Comparison of ENCODE assay signal across 14 mouse cellular contexts in genomic region chr4:145004176-145004575, GRCm38 (mm10).
DNase-seq lines count a peak whose midpoint lies in the region; ATAC-seq and TF ChIP-seq lines count a peak whose summit lies in the region.
"Had no signal": no experiment of that assay in that cellular context is flagged by ENCODE, and none has a peak within 500 bp of the region (broad histone marks: within the 10 kb centered on the region; RNA-seq: fewer than 3 reads in every experiment).

No protein-coding gene starts in this region.

- peak overlapping the region; percentile 50 for H3K27ac ChIP-seq in gastrocnemius, adult 2 months
- H3K27ac ChIP-seq in kidney, adult 2 months (ENCODE audit: insufficient read depth, low read depth, low read length) = no peak overlapping the region
- H3K27ac ChIP-seq in forebrain, embryonic 14.5 days (ENCODE audit: low read depth, low read length) = no peak overlapping the region
- H3K27ac ChIP-seq: embryonic facial prominence, embryonic 12.5 days had no signal

- TF ChIP-seq CTCF in gastrocnemius, adult 2 months (IDR thresholded peaks at IDR 0.05) = no peak
- TF ChIP-seq CTCF in kidney, adult 2 months (conservative IDR thresholded peaks at IDR 0.05; ENCODE audit: insufficient read depth, insufficient read length, low read depth, low read length) = no peak

- intact Hi-C loops in gastrocnemius, adult 2 months (cut with DNase I) = no loop called here

- peak; percentile 53 for DNase-seq in gastrocnemius, adult 2 months
- DNase-seq in gastrocnemius, postnatal 10 days = no peak
- DNase-seq in kidney, adult 9 months = peak; percentile 50
- DNase-seq in kidney, adult 2 months = no peak
- peak; percentile 72 for DNase-seq in brain, adult 2 months (ENCODE audit: low read depth, low spot score)
- DNase-seq in cerebellum, postnatal 25 days = peak; percentile 51 to 56
- no peak for DNase-seq in frontal cortex, postnatal 36 days (ENCODE audit: low spot score in 2 of 2)
- no peak for DNase-seq in forebrain, embryonic 14.5 days (ENCODE audit: low spot score)
- DNase-seq: adrenal gland, postnatal 10 days; liver; thymus, postnatal 4 days had no signal

- TF ChIP-seq POLR2A in kidney, adult 2 months (IDR thresholded peaks at IDR 0.05; ENCODE audit: low read depth, low read length) = no peak

- H3K27me3 ChIP-seq in kidney, adult 2 months (replicated peaks; ENCODE audit: control insufficient read depth, insufficient read depth, low read length) = no peaks in the 10 kb centered on the region
- H3K27me3 ChIP-seq in forebrain, embryonic 14.5 days (replicated peaks; ENCODE audit: control insufficient read depth, insufficient read depth, low read length) = no peaks in the 10 kb centered on the region
- H3K27me3 ChIP-seq: embryonic facial prominence, embryonic 12.5 days; heart, embryonic 15.5 days had no signal

- no peaks in the 10 kb centered on the region for H3K36me3 ChIP-seq in kidney, adult 2 months (ENCODE audit: control insufficient read depth, insufficient read depth, low read length)
- H3K36me3 ChIP-seq in forebrain, embryonic 14.5 days (ENCODE audit: control insufficient read depth, insufficient read depth, low read length) = no peaks in the 10 kb centered on the region
- H3K36me3 ChIP-seq: embryonic facial prominence, embryonic 12.5 days; heart, embryonic 15.5 days had no signal

- no peaks in the 10 kb centered on the region for H3K9me3 ChIP-seq in forebrain, embryonic 14.5 days (replicated peaks; ENCODE audit: control insufficient read depth, low read length)
- H3K9me3 ChIP-seq: embryonic facial prominence, embryonic 12.5 days; heart, embryonic 15.5 days had no signal

- no peak overlapping the region for H3K4me3 ChIP-seq in gastrocnemius, adult 2 months
- H3K4me3 ChIP-seq in kidney, adult 2 months (ENCODE audit: insufficient read depth, low read depth, low read length) = no peak overlapping the region
- H3K4me3 ChIP-seq in forebrain, embryonic 14.5 days (ENCODE audit: low read depth, low read length) = no peak overlapping the region
- H3K4me3 ChIP-seq: embryonic facial prominence, embryonic 12.5 days; heart, embryonic 15.5 days had no signal

- no peak overlapping the region for H3K9ac ChIP-seq in forebrain, embryonic 14.5 days (ENCODE audit: low read length)
- H3K9ac ChIP-seq: embryonic facial prominence, embryonic 12.5 days; heart, embryonic 15.5 days had no signal

- no peak for ATAC-seq in forebrain, embryonic 14.5 days
- ATAC-seq: hindbrain, embryonic 16.5 days had no signal

- H3K4me1 ChIP-seq in kidney, adult 2 months (ENCODE audit: control insufficient read depth, insufficient read depth, low read length) = peaks cover 19% of the 10 kb centered on the region
- H3K4me1 ChIP-seq in forebrain, embryonic 14.5 days (ENCODE audit: control insufficient read depth, insufficient read depth, low read length) = peaks cover 9% of the 10 kb centered on the region; the same call in 1 of the 2 replicates

- WGBS in kidney, adult 2 months = 61% methylated on average over 6 of the region's 6 CpGs
- 93% methylated on average over 6 of the region's 6 CpGs for WGBS in forebrain, embryonic 14.5 days

- no peak overlapping the region for H3K4me2 ChIP-seq in forebrain, embryonic 14.5 days (ENCODE audit: low read length)
- H3K4me2 ChIP-seq: embryonic facial prominence, embryonic 12.5 days; heart, embryonic 15.5 days had no signal

Comparison
In these comparisons a context has a peak if more than half of its experiments do, and no peak if none do; other contexts are left out.
1. DNase-seq: peak in gastrocnemius, adult 2 months (single experiment), kidney, adult 9 months (single experiment), brain, adult 2 months (single experiment) and cerebellum, postnatal 25 days (2 of 2); none in gastrocnemius, postnatal 10 days (single experiment), kidney, adult 2 months (single experiment), frontal cortex, postnatal 36 days (0 of 2) and forebrain, embryonic 14.5 days (single experiment).